Mouse (Mus musculus) cerebellum, adult (tissue): ENCODE data around the gene Prcp.
"Not testable (repeated sequence)": the region's sequence is repeated elsewhere in the genome, so short reads cannot be mapped to it uniquely, and the experiment has no call there.

Experiments used
- ATAC-seq: cut with Nextera tagmentation; 2 replicates; pipeline ENCODE4 v1.9.2; 2017; ENCODE audit warnings: mild to moderate bottlenecking, moderate library complexity, mixed read lengths; ENCODE audit not compliant: insufficient number of reproducible peaks, low FRiP score, low TSS enrichment

Prcp gene

GRCm38 (mm10) chr7:92887230-92887629 lies 13.0 kb downstream of the Prcp start:
- ATAC-seq = no peak

- no peak for ATAC-seq
Measured at GRCm38 (mm10) chr7:92890211-92890610, 15.9 kb downstream of the Prcp start.

- no peak for ATAC-seq
Measured at GRCm38 (mm10) chr7:92890618-92891230, 16.5 kb downstream of the Prcp start.

- ATAC-seq = no peak
Measured at GRCm38 (mm10) chr7:92893478-92893877, 19.2 kb downstream of the Prcp start.

- no peak for ATAC-seq
Measured at GRCm38 (mm10) chr7:92896036-92896435, 21.8 kb downstream of the Prcp start.

- ATAC-seq = no peak
Measured at GRCm38 (mm10) chr7:92897021-92897420, 22.8 kb downstream of the Prcp start.

GRCm38 (mm10) chr7:92903360-92904038 lies 29.2 kb downstream of the Prcp start:
- ATAC-seq = peak; percentile 99

GRCm38 (mm10) chr7:92904285-92904684 lies 30.0 kb downstream of the Prcp start:
- not testable (repeated sequence) for ATAC-seq

GRCm38 (mm10) chr7:92920172-92920856 lies 46.0 kb downstream of the Prcp start:
- ATAC-seq = no peak

GRCm38 (mm10) chr7:92920857-92921172 lies 46.5 kb downstream of the Prcp start:
- no peak for ATAC-seq

- no peak for ATAC-seq
Measured at GRCm38 (mm10) chr7:92932792-92933191, 58.5 kb downstream of the Prcp start.

- ATAC-seq = not testable (repeated sequence)
Measured at GRCm38 (mm10) chr7:92933308-92933948, 59.2 kb downstream of the Prcp start.

GRCm38 (mm10) chr7:92936747-92937146 lies 62.5 kb downstream of the Prcp start:
- no peak for ATAC-seq

GRCm38 (mm10) chr7:92937955-92938354 lies 63.7 kb downstream of the Prcp start:
- no peak for ATAC-seq

GRCm38 (mm10) chr7:92939776-92940175 lies 65.5 kb downstream of the Prcp start:
- ATAC-seq = no peak

- no peak for ATAC-seq
Measured at GRCm38 (mm10) chr7:92950775-92951174, 76.5 kb downstream of the Prcp start.

- no peak for ATAC-seq
Measured at GRCm38 (mm10) chr7:92952210-92952609, 77.9 kb downstream of the Prcp start.

GRCm38 (mm10) chr7:92959758-92960157 lies 85.5 kb downstream of the Prcp start:
- no peak for ATAC-seq

GRCm38 (mm10) chr7:92961876-92962275 lies 87.6 kb downstream of the Prcp start:
- ATAC-seq = no peak

- ATAC-seq = peak; percentile 45; the same call in 1 of the 2 replicates
Measured at GRCm38 (mm10) chr7:92964754-92965501, 90.7 kb downstream of the Prcp start.
